Mouse (Mus musculus) stomach, postnatal 0 days (tissue): ENCODE measurements at regions not wholly inside any gene's neighbourhood (a gene's known extent, or its start where the extent isn't known, plus 50 kb on each side); places are given as distances from the start of the nearest gene placed in this dataset.

Source experiments
- CTCF ChIP-seq: IDR thresholded peaks from 2 replicates; pipeline ENCODE4 v1.5.1; 2016; ENCODE audit warnings: antibody characterized with exemption, low read depth, mild to moderate bottlenecking, moderate library complexity
- EP300 ChIP-seq: optimal IDR thresholded peaks from 2 replicates; pipeline ENCODE3; 2016; ENCODE audit warnings: antibody characterized with exemption

DNA sequence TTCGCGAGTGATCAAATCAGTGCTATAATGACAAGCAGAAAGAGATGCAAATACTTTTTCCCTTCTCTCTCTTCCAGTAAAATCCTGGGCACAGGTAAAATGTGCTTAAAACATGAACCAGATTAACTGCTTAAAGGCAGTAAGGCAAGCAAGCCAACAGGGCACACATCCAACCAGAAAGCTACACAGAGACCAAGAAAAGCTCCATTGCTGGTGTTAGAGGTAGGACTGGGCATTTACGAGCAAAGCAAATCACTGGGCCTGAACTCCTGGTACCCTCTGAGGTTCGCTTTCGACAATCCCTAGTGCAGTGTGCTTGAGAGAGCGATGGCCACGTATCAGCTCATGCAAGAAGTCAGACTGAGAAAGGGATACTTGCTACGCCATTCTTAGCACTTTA is 528.8 kb downstream of the Nfib start:
- TF ChIP-seq EP300 (no peak), CTCF (no peak)
